ENCODE assay signal across 8 mouse cellular contexts in genomic region chr16:97879134-97879533, GRCm38 (mm10). TPM values are rescaled to one million over a fixed set of nuclear protein-coding genes. Genes with fewer than 3 reads are reported as not detected.
DNase-seq lines count a peak whose midpoint lies in the region; ATAC-seq lines count a peak whose summit lies in the region.

No protein-coding gene starts in this region.

- no peak overlapping the region for H3K9ac ChIP-seq in midbrain, embryonic 11.5 days (ENCODE audit: low read length)
- H3K9ac ChIP-seq in midbrain, embryonic 16.5 days (ENCODE audit: low read depth, low read length): no peak overlapping the region

- H3K27ac ChIP-seq in midbrain, embryonic 11.5 days (ENCODE audit: low read depth, low read length): no peak overlapping the region
- H3K27ac ChIP-seq in midbrain, embryonic 16.5 days (ENCODE audit: low read length): no peak overlapping the region

- peak; percentile 34 to 42 for DNase-seq in cerebellum, postnatal 36 days
- DNase-seq in cerebellum, adult 11-12 months: no peak
- peak; percentile 90 for DNase-seq in midbrain, embryonic 11.5 days (ENCODE audit: low spot score, missing footprints)
- peak; percentile 68 for DNase-seq in adrenal gland, postnatal 10 days
- DNase-seq in heart, postnatal 36 days: peak; percentile 43 to 69
- peak; percentile 65 for DNase-seq in lung, postnatal 10 days
- DNase-seq in testis, postnatal 10 days (ENCODE audit: low spot score): peak; percentile 66

- 64% methylated on average over 1 of the region's 1 CpGs for whole genome bisulfite sequencing in midbrain, embryonic 11.5 days
- 87% methylated on average over 1 of the region's 1 CpGs for WGBS in midbrain, embryonic 16.5 days

- no peaks in the 10 kb centered on the region for H3K27me3 ChIP-seq in midbrain, embryonic 11.5 days (ENCODE audit: control insufficient read depth, insufficient read depth, low read length)
- H3K27me3 ChIP-seq in midbrain, embryonic 16.5 days (ENCODE audit: control insufficient read depth, insufficient read depth, low read depth, low read length): no peaks in the 10 kb centered on the region

- no peaks in the 10 kb centered on the region for H3K9me3 ChIP-seq in midbrain, embryonic 11.5 days (ENCODE audit: control insufficient read depth, low read length)
- H3K9me3 ChIP-seq in midbrain, embryonic 16.5 days (replicated peaks; ENCODE audit: control insufficient read depth, low read length, poor library complexity, severe bottlenecking): no peaks in the 10 kb centered on the region

- H3K4me3 ChIP-seq in midbrain, embryonic 11.5 days (ENCODE audit: low read depth, low read length): no peak overlapping the region
- no peak overlapping the region for H3K4me3 ChIP-seq in midbrain, embryonic 16.5 days (ENCODE audit: low read depth, low read length)

- no peaks in the 10 kb centered on the region for H3K36me3 ChIP-seq in midbrain, embryonic 11.5 days (ENCODE audit: control insufficient read depth, insufficient read depth, low read length)
- H3K36me3 ChIP-seq in midbrain, embryonic 16.5 days (ENCODE audit: control insufficient read depth, insufficient read depth, low read length): peaks cover 4% of the 10 kb centered on the region

- intact Hi-C loops in heart, postnatal 36 days (cut with DNase I): loop anchor here (1.0 kb wide), 1 partner anchor 74 kb away; no protein-coding TSS in a partner anchor

- no peak overlapping the region for H3K4me2 ChIP-seq in midbrain, embryonic 11.5 days
- no peak overlapping the region for H3K4me2 ChIP-seq in midbrain, embryonic 16.5 days (ENCODE audit: low read length)

- no peak for ATAC-seq in midbrain, embryonic 11.5 days (ENCODE audit: low FRiP score)
- ATAC-seq in midbrain, embryonic 16.5 days: no peak

- no peaks in the 10 kb centered on the region for H3K4me1 ChIP-seq in midbrain, embryonic 11.5 days (ENCODE audit: control insufficient read depth, insufficient read depth, low read length)
- H3K4me1 ChIP-seq in midbrain, embryonic 16.5 days (ENCODE audit: control insufficient read depth, insufficient read depth, low read length): no peaks in the 10 kb centered on the region

RNA-seq across cellular contexts. Expression of gene Prdm15, which starts 27.5 kb away (rescaled TPM):
- 12.0 and 12.2 TPM in 2 replicates for polyA plus RNA-seq in midbrain, embryonic 11.5 days (2014; fragmentation: Nextera tagmentation; extraction: Ambion mirVana)
- 10.9 and 14.2 TPM in 2 replicates for polyA plus RNA-seq in midbrain, embryonic 16.5 days (2015; fragmentation: Nextera tagmentation; extraction: Ambion mirVana)
- total RNA-seq in adrenal gland, postnatal 10 days (2021): 10 to 100 TPM in 1 of 2 experiments, 1 to 10 TPM in 1; 7.7 to 12.6 TPM
- total RNA-seq in heart, postnatal 36 days (2021): 1 to 10 TPM; 4.2 to 7.7 TPM
